Mouse (Mus musculus) ovary, postnatal 36 days (tissue): ENCODE data around the gene Hist1h4f.

Experiments
- DNase-seq: peaks from one replicate; pipeline ENCODE4 v3.0.0; 2022; ENCODE audit warnings: low spot score, mixed read lengths

Gene Hist1h4f

DNA sequence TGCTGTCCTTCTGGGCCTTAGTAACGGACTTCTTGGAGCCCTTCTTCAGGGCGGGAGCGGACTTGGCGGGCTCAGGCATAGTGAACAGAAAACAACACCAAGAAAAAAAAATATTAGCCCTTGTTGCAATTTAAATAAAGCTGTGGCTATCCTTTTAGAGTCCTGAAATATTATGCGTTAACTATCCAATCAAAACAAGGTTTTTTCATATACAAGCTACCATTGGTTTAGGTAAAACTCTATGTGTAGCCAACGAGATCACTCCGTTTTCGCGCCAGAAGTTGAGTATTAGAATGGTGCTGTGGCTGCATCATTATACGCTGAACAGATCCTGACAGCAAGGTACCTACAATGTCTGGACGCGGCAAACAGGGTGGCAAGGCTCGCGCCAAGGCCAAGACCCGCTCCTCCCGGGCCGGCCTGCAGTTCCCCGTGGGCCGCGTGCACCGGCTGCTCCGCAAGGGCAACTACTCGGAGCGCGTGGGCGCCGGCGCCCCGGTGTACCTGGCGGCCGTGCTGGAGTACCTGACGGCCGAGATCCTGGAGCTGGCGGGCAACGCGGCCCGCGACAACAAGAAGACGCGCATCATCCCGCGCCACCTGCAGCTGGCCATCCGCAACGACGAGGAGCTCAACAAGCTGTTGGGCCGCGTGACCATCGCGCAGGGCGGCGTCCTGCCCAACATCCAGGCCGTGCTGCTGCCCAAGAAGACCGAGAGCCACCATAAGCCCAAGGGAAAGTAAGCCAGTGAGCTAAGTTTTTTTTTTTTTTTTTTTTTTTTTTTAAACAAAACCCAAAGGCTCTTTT, 17.7 kb downstream of the Hist1h4f start, which contains the start of gene Hist1h2af:
Gene Hist1h2af, plus strand, starts transcription at position 347 of the 808 bp plus-strand sequence.
- DNase-seq: peak; percentile 58

DNA sequence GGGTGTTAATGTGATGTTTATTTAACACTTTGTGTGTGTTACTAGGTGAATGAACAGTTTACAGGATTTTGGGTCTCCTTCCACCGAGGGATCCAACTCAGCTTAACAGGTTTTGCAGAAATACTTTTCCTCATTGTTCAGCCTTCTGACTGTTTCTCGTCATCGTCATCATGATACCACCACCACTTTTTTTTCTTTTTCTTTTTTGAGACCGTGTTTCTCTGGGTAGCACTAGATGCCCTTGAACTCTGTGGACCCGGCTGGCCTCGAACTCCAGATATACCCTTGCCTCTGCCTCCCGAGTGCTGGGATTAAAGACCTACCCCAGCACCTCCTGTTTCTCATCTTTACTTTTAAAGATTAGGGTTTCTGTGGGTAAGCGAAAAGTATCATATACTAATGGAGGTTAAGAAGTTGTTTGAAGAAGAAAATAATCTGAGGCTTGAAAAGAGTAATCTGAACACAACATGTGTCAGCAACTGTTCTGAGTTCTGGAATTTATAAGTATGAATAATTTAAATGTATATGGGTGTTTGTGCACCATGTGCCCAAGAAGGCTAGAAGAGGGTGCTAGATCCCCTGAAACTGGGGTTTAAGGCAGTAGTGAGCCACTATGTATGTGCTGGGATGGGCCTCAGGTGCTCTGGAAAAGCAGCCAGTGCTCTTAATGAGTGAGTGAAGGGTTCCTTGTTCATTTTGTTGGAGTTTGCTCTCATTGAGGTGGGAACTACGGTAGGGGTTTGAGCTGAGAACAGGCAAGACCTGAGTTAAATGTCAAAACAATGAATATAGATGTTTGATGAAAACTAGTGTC, 19.0 kb downstream of the Hist1h4f start:
- no peak for DNase-seq

DNA sequence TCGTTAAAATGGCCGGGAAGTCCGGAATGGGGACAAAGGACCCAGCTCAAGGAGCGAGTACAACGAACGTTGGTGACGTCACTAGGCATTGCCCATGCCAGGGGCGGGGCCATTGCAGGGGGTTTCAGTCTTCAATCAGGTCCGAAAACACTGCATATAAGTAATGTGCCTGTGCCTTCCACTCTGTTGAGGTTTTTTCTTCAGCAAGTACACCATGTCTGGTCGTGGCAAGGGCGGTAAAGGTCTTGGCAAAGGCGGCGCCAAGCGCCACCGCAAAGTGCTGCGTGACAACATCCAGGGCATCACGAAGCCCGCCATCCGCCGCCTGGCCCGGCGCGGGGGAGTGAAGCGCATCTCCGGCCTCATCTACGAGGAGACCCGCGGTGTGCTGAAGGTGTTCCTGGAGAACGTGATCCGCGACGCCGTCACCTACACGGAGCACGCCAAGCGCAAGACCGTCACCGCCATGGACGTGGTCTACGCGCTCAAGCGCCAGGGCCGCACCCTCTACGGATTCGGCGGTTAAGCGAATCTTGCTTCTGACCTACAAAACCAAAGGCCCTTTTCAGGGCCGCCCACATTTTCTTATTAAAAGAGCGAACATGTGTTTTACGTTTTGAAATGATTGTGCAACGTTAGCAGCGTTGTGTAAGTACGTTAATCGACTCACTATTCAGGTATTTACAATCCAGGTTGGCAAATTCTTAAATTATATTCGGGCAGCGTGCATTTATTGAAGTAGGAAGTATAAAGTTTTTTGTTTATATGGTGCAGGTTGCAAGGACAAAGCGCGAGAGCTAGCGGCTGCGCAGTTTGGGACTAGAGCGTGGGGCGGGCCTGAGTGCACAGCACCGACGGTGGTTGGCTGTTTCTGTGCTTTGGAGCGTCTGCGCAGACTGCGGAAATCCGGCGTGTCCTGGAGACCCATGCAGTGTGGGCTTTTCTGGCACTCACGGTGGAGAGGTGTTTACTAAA, 20.3 kb downstream of the Hist1h4f start, which contains the start of gene Hist1h4h:
Gene Hist1h4h, plus strand, starts transcription at position 150 of the 975 bp plus-strand sequence.
- DNase-seq: peak; percentile 93

DNA sequence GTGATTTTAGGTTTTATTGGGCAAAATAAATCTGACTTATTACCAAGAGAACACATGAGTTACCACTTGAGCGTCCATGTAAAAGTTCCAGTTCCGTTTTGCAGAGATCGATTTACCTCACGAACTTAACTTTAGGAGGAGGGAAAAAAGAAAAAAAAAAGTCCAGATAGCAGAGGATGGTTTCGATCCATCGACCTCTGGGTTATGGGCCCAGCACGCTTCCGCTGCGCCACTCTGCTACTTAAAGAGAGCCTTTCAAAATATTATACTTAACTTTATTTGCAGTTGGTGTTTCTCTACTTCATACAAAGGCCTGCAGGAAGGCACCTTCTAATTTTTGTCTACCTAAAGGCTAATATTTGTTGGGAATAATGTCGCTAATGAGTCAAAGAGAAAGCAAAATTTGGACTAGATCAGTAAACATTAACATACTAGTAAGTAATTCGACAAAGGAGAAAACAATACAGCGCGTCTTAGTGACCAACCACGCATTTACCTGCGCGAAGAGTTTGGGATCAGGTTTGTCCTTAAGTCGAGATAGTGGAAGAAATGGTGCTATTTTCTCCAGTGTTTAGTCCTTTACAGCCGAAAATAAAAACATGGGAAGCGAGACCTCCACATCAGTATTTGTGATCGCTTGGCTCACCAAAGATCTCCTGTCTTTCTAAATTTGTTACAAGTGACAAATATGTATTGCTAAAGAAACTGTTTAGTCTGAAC, 21.1 kb downstream of the Hist1h4f start:
- DNase-seq: peak; percentile 44

DNA sequence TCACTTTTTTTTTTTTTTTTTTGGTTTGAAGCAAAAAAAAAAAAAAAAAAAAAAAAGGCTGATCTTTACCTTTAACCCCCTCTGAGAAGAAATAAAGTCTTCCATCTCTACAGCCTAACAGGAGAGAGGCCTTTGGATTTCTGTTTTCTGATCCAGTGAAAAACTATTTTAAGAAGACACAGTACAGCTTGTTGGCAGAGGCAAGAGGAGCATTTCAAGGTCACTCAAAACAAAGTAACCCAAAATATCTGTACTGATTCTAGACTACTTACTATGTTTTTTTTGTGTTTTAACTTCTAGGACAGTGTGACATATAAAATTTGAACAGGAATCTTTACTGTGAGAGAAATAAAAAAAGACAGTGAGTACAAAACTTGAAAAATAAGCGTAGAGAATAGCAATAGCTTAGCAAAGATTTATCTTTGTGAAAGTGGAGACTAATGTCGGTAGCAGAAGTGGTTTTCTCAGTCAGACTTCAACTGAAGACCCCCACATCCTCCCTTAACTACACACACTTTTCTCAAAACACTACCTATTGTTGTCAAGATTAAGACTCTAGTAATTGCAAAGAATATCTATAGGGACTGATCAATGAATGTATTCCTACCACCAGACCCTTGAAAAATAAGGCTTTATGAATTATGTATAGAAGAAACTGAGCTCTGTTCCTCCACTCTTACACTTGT, 21.8 kb downstream of the Hist1h4f start:
- no peak for DNase-seq

DNA sequence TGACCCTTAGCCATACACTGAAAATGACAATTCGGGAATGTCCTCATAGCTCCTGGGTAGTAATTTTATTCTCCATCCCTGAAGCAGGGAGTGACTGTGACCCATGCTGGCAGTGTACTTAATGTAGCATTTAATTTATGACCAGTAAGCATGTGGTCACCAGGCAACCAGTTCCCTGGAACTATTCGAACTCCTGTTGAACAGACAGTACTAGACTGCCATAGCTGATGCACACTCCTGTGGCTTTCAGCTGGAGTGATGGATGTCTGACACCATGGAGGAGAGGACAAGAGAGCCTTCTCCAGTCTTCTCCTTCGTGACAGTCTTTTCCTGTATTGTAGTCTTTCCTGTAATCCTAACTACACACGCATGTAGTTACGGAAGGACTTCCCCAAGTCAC, 22.4 kb downstream of the Hist1h4f start:
- DNase-seq: no peak

DNA sequence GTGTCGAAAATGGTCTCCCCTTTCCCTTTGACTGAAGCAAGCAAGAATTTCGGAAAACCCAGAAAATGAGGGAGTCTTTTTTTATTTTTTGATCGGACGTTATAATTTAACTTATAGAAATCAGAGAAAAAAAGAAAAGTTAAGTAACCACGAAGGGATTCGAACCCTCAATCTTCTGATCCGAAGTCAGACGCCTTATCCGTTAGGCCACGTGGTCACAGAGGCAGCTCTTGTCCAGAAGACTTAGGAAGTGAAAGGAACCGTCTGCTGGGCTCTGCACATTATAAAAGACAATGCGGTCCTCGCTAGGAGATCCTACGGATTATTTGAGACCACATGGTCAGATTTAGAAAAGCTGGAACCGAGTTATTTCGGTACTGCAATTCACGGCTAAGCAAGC, 25.1 kb downstream of the Hist1h4f start:
- peak; percentile 85 for DNase-seq

DNA sequence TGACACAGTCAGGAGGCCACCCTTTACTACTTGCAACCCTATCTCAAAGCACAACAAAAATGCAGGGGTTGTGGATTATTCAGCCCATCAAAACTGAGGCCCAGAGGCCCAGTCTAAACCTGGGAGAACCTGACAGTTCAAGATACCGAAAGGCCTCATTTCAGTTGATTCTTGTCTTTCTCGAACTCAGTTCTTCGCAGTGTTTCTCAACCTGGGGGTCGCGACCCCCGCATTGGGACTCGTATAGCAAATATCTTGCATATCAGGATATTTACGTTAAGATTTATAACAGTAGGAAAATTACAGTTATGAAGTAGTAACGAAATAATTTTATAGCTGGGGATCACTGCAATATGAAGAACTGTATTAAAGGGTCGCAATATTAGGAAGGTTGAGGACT, 25.5 kb downstream of the Hist1h4f start:
- DNase-seq: peak; percentile 15

DNA sequence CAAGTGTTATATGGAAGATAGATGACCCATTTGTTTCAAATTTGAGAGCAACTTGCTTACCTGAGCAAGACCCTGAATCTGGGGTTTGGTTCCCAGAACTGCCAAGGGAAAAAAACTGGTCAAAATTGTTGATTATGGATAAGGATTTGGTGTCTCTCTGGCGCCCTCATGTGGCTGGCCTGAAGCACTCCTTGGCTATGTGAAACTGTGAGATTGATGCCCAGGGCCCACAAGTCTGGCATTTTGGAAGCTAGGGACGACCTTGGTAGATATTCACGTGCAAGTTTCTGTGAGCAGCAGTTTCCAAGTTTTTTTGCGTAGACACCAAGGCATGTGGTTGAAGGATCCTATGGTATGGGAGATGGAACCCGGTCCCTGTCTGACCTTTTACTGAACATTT, 26.8 kb downstream of the Hist1h4f start:
- DNase-seq: peak; percentile 81

DNA sequence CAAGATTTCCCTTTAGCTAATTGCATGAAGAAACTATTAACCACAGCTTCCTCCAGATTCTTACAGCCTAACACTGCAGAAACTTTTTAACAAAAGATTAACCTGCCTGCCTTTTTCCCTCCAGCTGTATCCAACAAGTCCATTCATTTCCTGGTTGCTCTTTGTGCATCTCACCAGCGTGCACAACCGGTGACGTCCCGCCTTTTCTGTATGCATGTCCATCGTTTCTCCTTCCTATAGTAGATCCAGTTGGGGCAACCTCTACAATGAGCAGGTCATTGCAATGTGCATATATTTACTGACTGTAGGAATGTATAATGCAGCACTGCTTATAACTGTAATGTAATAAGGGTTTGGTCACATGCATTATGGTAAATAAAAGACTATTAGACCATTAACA, 27.5 kb downstream of the Hist1h4f start:
- no peak for DNase-seq

DNA sequence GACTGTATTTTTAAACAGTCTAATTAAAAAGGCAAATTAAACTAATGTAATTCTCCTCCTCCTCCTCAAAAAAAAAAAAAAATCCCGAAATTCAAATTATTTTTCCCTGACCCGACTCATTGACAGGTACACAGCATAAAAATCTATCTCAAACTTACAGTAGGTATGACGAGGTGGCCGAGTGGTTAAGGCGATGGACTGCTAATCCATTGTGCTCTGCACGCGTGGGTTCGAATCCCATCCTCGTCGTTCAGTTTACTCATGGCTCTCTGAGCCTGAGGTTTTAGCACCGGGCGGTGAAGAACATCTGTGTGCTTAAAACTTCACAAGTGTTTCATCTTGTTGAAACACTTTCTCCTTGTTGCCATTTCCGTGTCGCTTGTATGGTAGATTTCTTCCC, 29.7 kb downstream of the Hist1h4f start:
- DNase-seq: peak; percentile 73

DNA sequence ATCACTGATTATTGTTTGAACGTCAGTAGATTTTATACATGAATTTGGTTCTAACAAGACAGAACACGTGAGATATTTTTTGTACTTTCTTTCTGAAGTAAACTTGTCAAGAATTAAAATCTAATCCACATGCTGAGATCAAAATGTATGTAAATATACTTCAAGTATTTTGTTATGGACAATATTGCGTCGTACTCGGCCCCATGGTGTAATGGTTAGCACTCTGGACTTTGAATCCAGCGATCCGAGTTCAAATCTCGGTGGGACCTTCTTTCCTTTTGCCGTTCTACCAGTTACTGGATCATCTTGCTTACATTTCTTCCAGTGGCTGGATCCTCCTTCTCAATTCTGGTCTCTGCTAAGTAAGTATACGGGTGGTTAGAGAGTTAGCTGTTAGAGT, 32.0 kb downstream of the Hist1h4f start:
- peak; percentile 67 for DNase-seq

DNA sequence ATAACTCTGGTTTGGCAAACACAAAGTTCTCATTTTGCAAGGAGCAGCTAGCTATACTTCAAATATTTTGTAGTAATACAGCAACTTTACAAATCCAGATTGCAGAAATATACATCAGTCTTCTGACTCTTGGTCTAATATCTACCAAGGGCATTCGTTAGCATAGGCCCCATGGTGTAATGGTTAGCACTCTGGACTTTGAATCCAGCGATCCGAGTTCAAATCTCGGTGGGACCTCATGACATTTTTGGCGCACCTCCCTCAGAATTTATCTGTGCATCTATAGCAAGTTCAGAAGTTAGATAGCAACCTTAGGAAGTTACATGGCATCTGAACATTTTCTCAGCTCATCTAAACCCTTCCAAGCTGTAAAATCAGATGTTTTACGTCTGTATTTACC, 32.6 kb downstream of the Hist1h4f start:
- DNase-seq: peak; percentile 42

DNA sequence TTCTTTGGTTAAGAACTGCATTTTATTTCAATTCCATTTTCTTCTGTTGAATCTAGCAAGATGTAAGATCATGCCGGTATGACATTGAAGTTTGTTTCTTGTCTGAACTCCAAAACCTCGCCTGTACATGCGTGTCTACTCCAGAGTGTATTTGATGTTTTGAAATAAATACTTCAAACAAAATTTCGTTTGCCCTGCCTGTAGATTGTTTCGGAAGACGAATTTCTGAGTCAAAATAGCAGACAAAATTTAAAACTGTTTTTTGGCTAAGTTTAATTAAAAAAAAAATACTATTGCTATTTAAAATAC, 33.2 kb downstream of the Hist1h4f start:
- DNase-seq: no peak

DNA sequence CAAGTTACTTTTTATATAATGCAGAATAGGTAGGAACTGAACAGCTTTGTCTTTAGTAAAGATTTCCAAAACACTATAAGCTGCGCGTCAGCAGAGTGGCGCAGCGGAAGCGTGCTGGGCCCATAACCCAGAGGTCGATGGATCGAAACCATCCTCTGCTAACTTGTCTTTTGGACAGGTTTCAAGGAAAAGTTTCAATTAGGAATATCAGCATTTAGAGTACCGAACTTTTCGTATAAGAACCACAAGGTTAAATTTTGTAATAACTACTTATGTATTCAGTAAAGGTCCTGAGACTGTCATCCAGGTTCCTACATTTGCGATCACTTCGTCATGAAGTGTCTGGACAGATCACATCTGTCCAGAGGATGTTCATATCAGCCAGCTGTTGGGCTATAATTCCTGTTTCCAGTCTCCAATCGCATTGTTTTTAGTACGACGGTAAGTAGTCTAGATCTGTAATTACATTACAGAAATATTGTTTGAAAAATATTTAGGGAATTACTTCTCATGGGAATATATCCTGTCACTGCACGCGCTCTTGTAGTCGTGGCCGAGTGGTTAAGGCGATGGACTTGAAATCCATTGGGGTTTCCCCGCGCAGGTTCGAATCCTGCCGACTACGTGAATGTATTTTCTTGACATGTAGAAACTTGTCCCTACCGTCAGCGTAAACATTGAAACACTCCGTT, 33.7 kb downstream of the Hist1h4f start:
- DNase-seq: peak; percentile 83

DNA sequence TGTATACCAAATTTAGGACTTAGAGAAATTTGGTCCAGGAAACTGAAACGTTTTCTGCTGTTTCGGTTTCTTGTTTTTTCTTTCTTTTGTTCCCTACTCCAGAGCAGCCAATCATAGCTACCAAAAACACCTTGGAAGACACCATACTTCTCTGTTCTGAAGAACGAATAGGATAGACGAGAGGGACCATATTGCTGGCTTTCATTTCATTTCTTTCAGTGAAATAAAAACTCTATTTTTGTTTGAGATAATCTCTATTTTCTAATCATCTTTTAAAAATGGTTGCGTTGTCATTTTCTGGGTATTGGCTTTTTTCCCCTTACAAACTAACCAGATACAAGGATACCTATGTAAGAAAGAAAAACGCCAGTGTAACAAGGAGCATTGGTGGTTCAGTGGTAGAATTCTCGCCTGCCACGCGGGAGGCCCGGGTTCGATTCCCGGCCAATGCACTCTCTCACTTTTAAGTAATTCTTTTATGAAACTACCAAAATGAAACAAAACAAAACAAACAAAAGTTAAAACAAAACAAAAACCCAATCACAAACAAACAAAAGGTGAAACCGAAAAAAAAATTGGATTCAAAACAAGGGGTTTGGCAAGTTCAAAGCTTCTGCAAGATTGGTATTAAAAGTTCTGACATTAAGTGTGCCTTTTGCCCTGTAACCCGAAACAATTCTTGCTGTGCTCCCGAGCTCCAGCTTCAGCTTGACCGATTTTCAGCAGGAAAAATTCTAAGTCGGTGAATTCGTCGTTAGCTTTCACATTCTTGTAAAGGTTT, 34.4 kb downstream of the Hist1h4f start:
- DNase-seq: peak; percentile 69

DNA sequence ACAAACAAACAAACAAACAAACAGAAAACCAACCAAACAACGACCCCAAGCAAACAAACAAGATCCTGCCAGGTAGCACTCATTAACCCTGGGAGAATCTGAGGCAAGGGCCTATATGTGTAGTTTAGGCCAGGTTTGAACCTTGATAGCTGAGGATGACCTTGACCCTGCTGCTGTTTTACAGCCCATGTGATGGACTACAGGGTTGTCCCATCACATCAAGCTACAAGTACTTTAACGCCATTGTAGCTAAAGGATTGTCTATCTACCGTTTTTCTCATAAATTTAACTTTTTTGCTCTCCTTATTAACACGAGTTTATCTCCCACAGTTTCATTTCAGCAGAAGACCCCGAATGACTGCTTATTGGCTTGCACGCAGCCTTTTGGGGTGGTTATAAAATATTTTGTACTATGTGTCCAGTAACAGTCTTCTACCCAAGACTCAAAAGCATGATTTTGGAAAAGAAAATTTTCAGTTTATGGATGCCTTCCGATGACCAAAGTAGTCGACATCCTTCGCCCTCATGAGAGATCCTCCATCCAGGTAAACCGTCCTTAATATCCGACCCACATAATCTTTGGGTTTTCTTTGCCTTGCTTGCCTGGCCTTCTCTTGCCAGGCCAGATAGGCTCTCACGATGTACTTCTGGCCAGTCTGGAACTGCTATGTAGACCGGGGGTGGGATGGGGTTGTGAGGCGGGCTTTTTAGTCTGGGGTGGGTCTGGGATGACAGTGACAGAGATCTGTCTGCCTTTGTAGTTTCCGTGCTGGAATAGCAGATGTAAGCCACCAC, 35.4 kb downstream of the Hist1h4f start:
- no peak for DNase-seq

DNA sequence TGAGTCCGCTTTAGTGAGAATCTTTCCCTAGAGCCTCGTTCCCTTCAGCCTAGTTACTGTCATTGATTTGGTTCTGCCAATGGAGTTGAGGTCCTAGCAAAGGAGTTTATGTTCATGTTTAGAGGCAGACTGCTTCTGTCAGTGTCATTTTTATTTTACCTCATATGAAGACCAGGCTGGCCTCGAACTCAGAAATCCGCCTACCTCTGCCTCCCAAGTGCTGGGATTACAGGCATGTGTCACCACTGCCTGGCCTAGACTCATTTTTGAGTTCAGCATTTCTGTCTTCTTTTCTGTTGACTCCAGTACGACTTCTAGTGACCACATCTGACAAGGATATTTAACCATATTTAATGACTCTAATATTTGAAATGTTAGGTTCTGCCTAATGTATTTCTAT, 36.2 kb downstream of the Hist1h4f start:
- DNase-seq: no peak

DNA sequence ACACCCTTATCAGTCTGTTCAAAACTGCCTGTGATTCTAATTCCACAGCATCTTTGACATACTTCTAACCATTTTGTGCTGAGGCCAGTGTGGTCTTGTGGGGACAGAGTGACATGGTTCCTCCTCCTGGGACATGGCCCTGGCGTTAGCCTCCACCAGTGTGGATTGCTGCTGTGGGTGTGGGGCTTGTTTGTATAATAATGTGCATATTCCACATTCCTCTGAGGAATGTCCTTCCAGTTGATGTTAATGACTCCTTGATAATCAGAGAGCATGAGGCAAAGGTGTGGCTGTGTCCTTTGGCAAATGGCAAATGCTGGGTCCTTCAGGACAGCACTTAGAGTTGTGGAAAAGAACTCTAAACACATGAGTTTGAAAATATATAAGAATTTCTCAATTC, 37.9 kb downstream of the Hist1h4f start:
- no peak for DNase-seq
